Mouse (Mus musculus): ENCODE results near the gene Katnal1.

- TF ChIP-seq TAL1 (IDR thresholded peaks at IDR 0.05; ENCODE audit: low read length) (no peak), GATA1 (IDR thresholded peaks at IDR 0.05; ENCODE audit: low read length) (no peak)
These were observed 43.1 kb downstream of the Katnal1 start for GRCm38 (mm10) chr5:148885821-148886609.

Data from erythroblast, embryonic 14.5 days (primary cell).